Mouse (Mus musculus): Measurements from ENCODE around the gene Mllt6. TPM values are rescaled to one million over a fixed set of nuclear protein-coding genes. Genes with fewer than 3 reads are reported as not detected.
"Not testable (repeated sequence)": the region's sequence is repeated elsewhere in the genome, so short reads cannot be mapped to it uniquely, and the experiment has no call there.

Gene Mllt6
- polyA plus RNA-seq, 1 experiment from 2014 or later = 4.1 TPM

DNA sequence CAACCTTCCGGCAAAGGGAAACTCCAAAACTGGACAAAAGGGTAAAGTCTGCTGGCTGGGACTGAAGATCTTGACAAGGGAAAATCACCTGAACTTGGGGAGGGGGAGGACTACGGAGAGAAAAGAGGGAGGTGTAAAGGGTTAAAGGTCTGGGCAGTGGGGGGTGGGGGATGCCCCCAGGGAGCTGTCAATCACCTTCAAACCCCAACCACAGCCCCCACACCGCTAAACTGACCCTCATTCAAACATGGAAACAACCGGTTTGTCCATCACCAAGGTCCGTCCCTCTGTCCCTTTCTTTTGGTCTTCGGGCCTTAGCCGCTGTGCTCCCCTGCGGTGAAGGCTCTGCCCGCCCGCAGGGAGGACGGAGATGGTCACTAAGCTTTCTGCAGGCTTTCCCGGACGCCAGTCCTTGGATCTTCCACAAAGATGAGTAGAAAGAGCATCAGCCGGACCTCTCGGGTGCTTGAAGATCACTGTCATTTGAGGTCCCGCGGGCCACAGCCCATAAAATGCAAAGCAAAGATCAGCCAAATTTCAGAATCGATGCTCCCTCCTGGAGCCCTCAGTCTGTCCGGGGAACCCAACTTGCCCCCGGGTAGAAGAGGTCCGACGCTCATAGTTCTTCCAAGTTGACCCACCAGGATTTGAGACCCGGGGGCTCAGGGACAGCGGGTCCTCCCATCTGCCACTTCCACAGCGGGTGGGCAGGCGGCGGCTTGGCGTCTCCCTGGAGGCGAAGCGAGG is 35.5 kb upstream of the Mllt6 start:
- H3K36me3 ChIP-seq (ENCODE audit: control insufficient read depth, insufficient read depth, low read length) = no peaks in the 10 kb centered on the region
- peak overlapping the region; percentile 74 for H3K4me3 ChIP-seq (ENCODE audit: low read depth, low read length)
- H3K4me1 ChIP-seq (ENCODE audit: control insufficient read depth, insufficient read depth, low read length) = peaks cover 26% of the 10 kb centered on the region
- H3K9me3 ChIP-seq (ENCODE audit: control insufficient read depth, low read length) = no peaks in the 10 kb centered on the region
- peaks cover 43% of the 10 kb centered on the region for H3K27me3 ChIP-seq (ENCODE audit: control insufficient read depth, insufficient read depth, low read length)
- no peak overlapping the region for H3K27ac ChIP-seq (replicated peaks; ENCODE audit: low read depth, low read length)
- H3K9ac ChIP-seq (ENCODE audit: low read length) = peak overlapping the region; percentile 77; the same call in 1 of the 2 replicates
- 1% methylated on average over 30 of the region's 30 CpGs for WGBS
- ATAC-seq (ENCODE audit: insufficient number of reproducible peaks, low FRiP score, low TSS enrichment, low read depth) (no peak), DNase-seq (ENCODE audit: low spot score) (peak; percentile 38)
- peak overlapping the region; percentile 92 for H3K4me2 ChIP-seq (ENCODE audit: low read depth, severe bottlenecking)

DNA sequence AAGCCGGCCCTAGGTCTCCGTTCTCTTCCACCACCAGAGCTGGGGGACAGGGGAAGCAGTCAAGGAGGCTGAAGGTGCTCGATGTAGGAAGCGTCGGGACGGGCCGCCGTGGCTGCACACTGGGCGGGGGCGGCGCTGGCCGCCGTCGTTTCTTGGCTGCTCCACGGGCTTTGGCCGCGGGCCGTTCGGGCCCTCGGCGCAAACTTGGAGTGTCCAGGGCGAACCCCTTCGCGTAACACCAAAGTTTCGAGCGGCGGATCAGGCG is 35.0 kb upstream of the Mllt6 start:
- peak overlapping the region; percentile 74 for H3K4me3 ChIP-seq (ENCODE audit: low read depth, low read length)
- H3K9ac ChIP-seq (ENCODE audit: low read length) = peak overlapping the region; percentile 77; the same call in 1 of the 2 replicates
- no peaks in the 10 kb centered on the region for H3K36me3 ChIP-seq (ENCODE audit: control insufficient read depth, insufficient read depth, low read length)
- peak overlapping the region; percentile 92 for H3K4me2 ChIP-seq (ENCODE audit: low read depth, severe bottlenecking)
- DNase-seq (ENCODE audit: low spot score) (no peak), ATAC-seq (ENCODE audit: insufficient number of reproducible peaks, low FRiP score, low TSS enrichment, low read depth) (no peak)
- no peaks in the 10 kb centered on the region for H3K9me3 ChIP-seq (ENCODE audit: control insufficient read depth, low read length)
- WGBS = 0% methylated on average over 28 of the region's 28 CpGs
- H3K27me3 ChIP-seq (ENCODE audit: control insufficient read depth, insufficient read depth, low read length) = peaks cover 43% of the 10 kb centered on the region
- no peak overlapping the region for H3K27ac ChIP-seq (replicated peaks; ENCODE audit: low read depth, low read length)
- H3K4me1 ChIP-seq (ENCODE audit: control insufficient read depth, insufficient read depth, low read length) = peaks cover 26% of the 10 kb centered on the region

DNA sequence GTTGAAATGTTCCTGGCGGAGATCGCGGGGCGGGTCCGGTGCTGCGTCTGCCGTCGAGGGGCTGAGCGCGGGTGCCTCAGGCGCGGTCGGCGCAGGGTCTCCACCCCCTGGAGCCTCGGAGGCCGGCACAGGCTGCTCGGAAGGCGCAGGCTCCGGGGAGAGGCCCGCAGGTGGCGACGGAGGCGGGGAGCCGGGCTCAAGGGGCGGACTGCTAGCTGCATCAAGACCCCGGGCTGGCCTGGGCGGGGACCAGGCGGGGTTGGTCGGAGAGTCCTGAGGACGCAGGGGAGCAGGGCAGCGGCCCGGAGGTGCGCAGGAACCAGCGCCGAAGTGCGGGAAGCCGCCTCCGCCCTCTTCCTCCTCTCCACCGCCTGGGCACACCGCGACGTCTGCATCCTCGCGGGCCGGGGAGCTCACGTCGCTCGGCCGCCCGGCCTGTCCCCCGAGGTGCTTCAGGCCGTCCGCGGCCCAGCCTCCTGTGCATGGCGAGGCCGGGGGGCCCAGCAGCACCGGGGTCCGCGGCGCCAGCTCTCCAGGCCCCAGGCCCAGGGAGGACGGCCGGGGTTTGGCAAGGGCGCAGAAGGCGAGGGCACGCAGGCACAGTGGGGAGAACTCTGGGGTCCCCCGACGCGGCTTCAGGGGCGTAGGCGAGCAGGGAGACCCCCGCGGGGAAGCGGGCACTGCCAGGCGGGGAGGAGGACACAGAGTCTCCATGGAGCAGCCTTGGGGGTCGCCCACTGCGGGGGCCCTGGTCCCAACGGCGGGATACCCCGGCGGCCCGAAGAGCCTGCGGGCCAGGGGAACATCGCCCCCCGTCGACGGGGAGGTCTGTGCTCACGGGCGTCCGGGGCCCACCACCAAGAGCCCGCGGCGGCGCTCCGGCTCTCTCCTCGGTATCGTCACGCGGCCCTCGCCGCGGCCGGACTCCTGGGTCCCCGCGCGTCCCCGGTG is 34.4 kb upstream of the Mllt6 start:
- Histone ChIP-seq H3K4me3 (ENCODE audit: low read depth, low read length) (peak overlapping the region; percentile 74), H3K27ac (replicated peaks; ENCODE audit: low read depth, low read length) (0 out of 2 replicates have a peak overlapping the region, but pooled peaks have one; percentile 21), H3K4me1 (ENCODE audit: control insufficient read depth, insufficient read depth, low read length) (peaks cover 26% of the 10 kb centered on the region), H3K36me3 (ENCODE audit: control insufficient read depth, insufficient read depth, low read length) (no peaks in the 10 kb centered on the region), H3K4me2 (ENCODE audit: low read depth, severe bottlenecking) (peak overlapping the region; percentile 92), H3K9me3 (ENCODE audit: control insufficient read depth, low read length) (no peaks in the 10 kb centered on the region), H3K9ac (ENCODE audit: low read length) (peak overlapping the region; percentile 77), H3K27me3 (ENCODE audit: control insufficient read depth, insufficient read depth, low read length) (peaks cover 43% of the 10 kb centered on the region)
- peak; percentile 58 for ATAC-seq (ENCODE audit: insufficient number of reproducible peaks, low FRiP score, low TSS enrichment, low read depth)
- WGBS = under 1% methylated on average over 93 of the region's 106 CpGs
- DNase-seq (ENCODE audit: low spot score) = peak; percentile 74

DNA sequence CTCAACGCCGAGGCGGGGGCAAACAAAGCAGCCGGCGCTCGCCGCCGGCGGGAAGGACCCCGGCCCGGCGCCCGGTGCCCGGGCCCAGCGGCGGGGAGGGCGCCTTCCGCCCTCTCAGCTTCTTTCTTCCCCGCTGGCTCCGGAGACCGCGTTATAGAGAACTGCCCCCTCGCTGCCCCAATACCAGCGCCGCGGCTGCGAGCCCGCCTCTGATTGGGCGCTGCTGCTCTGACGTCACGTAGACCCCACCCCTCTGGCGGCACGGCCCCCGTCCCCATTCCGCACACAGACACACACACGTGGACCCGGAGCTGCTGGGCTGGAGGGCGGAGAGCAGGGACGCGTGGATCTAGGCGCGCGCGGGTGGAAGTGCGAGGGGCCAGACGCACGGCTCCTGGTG is 33.6 kb upstream of the Mllt6 start, which contains the start of gene Epop:
Gene Epop (minus strand): TSS at position 127 of the 400 bp plus-strand sequence.
- no peaks in the 10 kb centered on the region for H3K9me3 ChIP-seq (ENCODE audit: control insufficient read depth, low read length)
- H3K9ac ChIP-seq (ENCODE audit: low read length) = peak within 1 kb of the TSS; percentile 77
- H3K4me1 ChIP-seq (ENCODE audit: control insufficient read depth, insufficient read depth, low read length) = peaks cover 26% of the 10 kb centered on the region
- WGBS = under 1% methylated on average over 47 of the region's 47 CpGs
- peak within 1 kb of the TSS; percentile 92 for H3K4me2 ChIP-seq (ENCODE audit: low read depth, severe bottlenecking)
- peak; percentile 97 for DNase-seq (ENCODE audit: low spot score)
- H3K27ac ChIP-seq (replicated peaks; ENCODE audit: low read depth, low read length) = 0 out of 2 replicates have a peak within 1 kb of the TSS, but pooled peaks have one; percentile 21
- peak; percentile 71 for ATAC-seq (ENCODE audit: insufficient number of reproducible peaks, low FRiP score, low TSS enrichment, low read depth)
- peak within 1 kb of the TSS; percentile 74 for H3K4me3 ChIP-seq (ENCODE audit: low read depth, low read length)
- H3K27me3 ChIP-seq (ENCODE audit: control insufficient read depth, insufficient read depth, low read length) = peaks cover 41% of the 10 kb centered on the region
- no peaks in the 10 kb centered on the region for H3K36me3 ChIP-seq (ENCODE audit: control insufficient read depth, insufficient read depth, low read length)

DNA sequence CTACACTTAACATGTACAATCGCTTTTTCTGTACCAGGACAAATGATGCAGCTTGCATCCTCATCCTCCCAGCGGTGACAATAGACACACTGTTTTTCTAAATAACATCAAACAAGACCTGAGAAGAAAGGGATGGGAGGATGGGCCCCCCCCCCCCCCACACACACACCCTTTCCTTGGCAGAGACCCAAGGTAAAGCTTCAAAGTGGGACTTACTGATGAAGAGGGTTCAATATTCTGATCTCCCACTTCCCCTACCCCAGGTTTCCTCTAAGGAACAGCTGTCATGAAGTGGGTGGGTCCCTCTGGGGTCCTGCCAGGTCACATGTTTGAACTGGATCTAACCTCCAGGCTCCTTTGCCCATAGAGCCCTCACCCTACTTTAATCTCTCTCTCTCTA is 32.2 kb upstream of the Mllt6 start:
- WGBS = 35% methylated on average over 2 of the region's 2 CpGs
- no peak overlapping the region for H3K9ac ChIP-seq (ENCODE audit: low read length)
- no peak for ATAC-seq (ENCODE audit: insufficient number of reproducible peaks, low FRiP score, low TSS enrichment, low read depth)
- peaks cover 37% of the 10 kb centered on the region for H3K27me3 ChIP-seq (ENCODE audit: control insufficient read depth, insufficient read depth, low read length)
- H3K9me3 ChIP-seq (ENCODE audit: control insufficient read depth, low read length) = no peaks in the 10 kb centered on the region
- no peak overlapping the region for H3K4me2 ChIP-seq (ENCODE audit: low read depth, severe bottlenecking)
- H3K4me1 ChIP-seq (ENCODE audit: control insufficient read depth, insufficient read depth, low read length) = peaks cover 26% of the 10 kb centered on the region
- no peak for DNase-seq (ENCODE audit: low spot score)
- no peak overlapping the region for H3K27ac ChIP-seq (replicated peaks; ENCODE audit: low read depth, low read length)
- no peak overlapping the region for H3K4me3 ChIP-seq (ENCODE audit: low read depth, low read length)
- H3K36me3 ChIP-seq (ENCODE audit: control insufficient read depth, insufficient read depth, low read length) = no peaks in the 10 kb centered on the region

DNA sequence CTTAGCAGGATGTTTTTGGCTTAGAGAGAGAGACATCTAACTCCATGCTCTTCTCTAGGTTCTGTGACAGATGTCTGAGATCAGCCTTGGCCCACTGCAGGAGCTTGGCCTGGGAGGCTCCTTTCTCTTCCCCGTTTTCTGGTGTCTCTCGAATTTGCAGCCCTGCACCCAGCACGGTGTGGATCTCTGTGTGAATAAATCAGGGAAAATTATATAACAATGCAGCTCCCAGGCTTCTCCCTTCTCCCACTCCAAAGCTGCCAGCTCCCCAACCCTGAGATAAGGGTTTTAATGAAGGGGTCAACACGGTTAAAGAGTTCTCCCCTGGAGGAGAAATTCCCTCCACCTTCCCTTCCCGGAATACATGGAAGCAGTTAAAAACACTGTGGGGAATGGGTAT is 31.7 kb upstream of the Mllt6 start:
- no peak overlapping the region for H3K4me2 ChIP-seq (ENCODE audit: low read depth, severe bottlenecking)
- DNase-seq (ENCODE audit: low spot score) (no peak), ATAC-seq (ENCODE audit: insufficient number of reproducible peaks, low FRiP score, low TSS enrichment, low read depth) (no peak)
- H3K27me3 ChIP-seq (ENCODE audit: control insufficient read depth, insufficient read depth, low read length) = peaks cover 37% of the 10 kb centered on the region
- no peaks in the 10 kb centered on the region for H3K36me3 ChIP-seq (ENCODE audit: control insufficient read depth, insufficient read depth, low read length)
- H3K9ac ChIP-seq (ENCODE audit: low read length) = no peak overlapping the region
- no peak overlapping the region for H3K27ac ChIP-seq (replicated peaks; ENCODE audit: low read depth, low read length)
- peaks cover 24% of the 10 kb centered on the region for H3K4me1 ChIP-seq (ENCODE audit: control insufficient read depth, insufficient read depth, low read length)
- 21% methylated on average over 5 of the region's 5 CpGs for WGBS
- H3K9me3 ChIP-seq (ENCODE audit: control insufficient read depth, low read length) = no peaks in the 10 kb centered on the region
- no peak overlapping the region for H3K4me3 ChIP-seq (ENCODE audit: low read depth, low read length)

DNA sequence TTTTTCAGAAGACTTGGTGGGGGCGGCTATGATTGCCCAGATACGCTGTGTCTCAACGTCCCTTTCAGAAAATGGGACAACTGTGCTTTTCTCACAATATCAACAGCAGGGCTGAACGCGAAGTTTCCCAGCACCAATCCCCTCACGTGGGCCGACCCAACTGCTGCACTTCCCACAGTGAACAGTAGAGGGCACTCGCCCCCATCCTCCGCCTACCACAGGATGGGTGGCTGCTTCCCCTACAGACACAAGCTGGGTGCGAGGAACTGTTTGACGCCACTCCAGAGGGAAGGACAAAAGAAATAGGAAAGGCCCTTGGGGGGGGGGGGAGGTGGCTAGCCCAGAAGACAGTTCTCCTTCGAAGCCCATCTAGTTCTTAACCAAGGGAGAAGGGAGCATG is 31.3 kb upstream of the Mllt6 start:
- WGBS = 8% methylated on average over 12 of the region's 12 CpGs
- no peak overlapping the region for H3K4me3 ChIP-seq (ENCODE audit: low read depth, low read length)

DNA sequence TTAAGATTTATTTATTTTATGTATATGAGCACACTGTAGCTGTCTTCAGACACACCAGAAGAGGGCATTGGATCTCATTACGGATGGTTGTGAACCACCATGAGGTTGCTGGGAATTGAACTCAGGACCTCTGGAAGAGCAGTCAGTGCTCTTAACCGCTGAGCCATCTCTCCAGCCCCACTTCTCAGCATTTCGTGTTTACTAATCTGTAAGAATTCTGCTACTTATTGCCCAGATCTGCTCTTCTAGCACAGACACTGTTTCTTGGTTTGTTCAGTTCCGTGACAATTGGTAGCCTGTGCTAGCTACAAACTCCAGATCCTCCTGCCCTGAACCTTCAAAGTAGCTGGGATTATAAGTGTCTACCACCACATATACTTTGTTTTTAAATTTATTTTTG is 30.8 kb upstream of the Mllt6 start:
- ATAC-seq (ENCODE audit: insufficient number of reproducible peaks, low FRiP score, low TSS enrichment, low read depth); H3K9ac ChIP-seq (ENCODE audit: low read length); H3K27ac ChIP-seq (replicated peaks; ENCODE audit: low read depth, low read length); H3K4me2 ChIP-seq (ENCODE audit: low read depth, severe bottlenecking); H3K4me3 ChIP-seq (ENCODE audit: low read depth, low read length); H3K9me3 ChIP-seq (ENCODE audit: control insufficient read depth, low read length); DNase-seq (ENCODE audit: low spot score); H3K36me3 ChIP-seq (ENCODE audit: control insufficient read depth, insufficient read depth, low read length): not testable (repeated sequence)
- WGBS = 83% methylated on average over 4 of the region's 4 CpGs
- H3K27me3 ChIP-seq (ENCODE audit: control insufficient read depth, insufficient read depth, low read length) = peaks cover 29% of the 10 kb centered on the region
- peaks cover 15% of the 10 kb centered on the region for H3K4me1 ChIP-seq (ENCODE audit: control insufficient read depth, insufficient read depth, low read length)

More for the DNA sequence above, 31.3 kb upstream of the Mllt6 start:
- H3K4me1 ChIP-seq (ENCODE audit: control insufficient read depth, insufficient read depth, low read length) = peaks cover 19% of the 10 kb centered on the region
- no peak overlapping the region for H3K27ac ChIP-seq (replicated peaks; ENCODE audit: low read depth, low read length)
- ATAC-seq (ENCODE audit: insufficient number of reproducible peaks, low FRiP score, low TSS enrichment, low read depth) = no peak
- H3K27me3 ChIP-seq (ENCODE audit: control insufficient read depth, insufficient read depth, low read length) = peaks cover 34% of the 10 kb centered on the region
- peak; percentile 93 for DNase-seq (ENCODE audit: low spot score)
- H3K4me2 ChIP-seq (ENCODE audit: low read depth, severe bottlenecking) = no peak overlapping the region
- no peak overlapping the region for H3K9ac ChIP-seq (ENCODE audit: low read length)
- H3K36me3 ChIP-seq (ENCODE audit: control insufficient read depth, insufficient read depth, low read length) = no peaks in the 10 kb centered on the region
- no peaks in the 10 kb centered on the region for H3K9me3 ChIP-seq (ENCODE audit: control insufficient read depth, low read length)
